Mouse (Mus musculus) liver, embryonic 14.5 days (tissue): Measurements from ENCODE around the gene Dph1.
A peak's percentile ranks its signal among the peaks of the same experiment; 100 is the strongest.

Source experiments
- CTCF ChIP-seq: IDR thresholded peaks from 2 replicates; pipeline ENCODE4 v1.5.1; 2016; ENCODE audit warnings: antibody characterized with exemption, low read depth, control low read depth
- EP300 ChIP-seq: IDR thresholded peaks from 2 replicates; pipeline ENCODE4 v1.6.1; 2016; ENCODE audit warnings: antibody characterized with exemption, low read depth

DNA sequence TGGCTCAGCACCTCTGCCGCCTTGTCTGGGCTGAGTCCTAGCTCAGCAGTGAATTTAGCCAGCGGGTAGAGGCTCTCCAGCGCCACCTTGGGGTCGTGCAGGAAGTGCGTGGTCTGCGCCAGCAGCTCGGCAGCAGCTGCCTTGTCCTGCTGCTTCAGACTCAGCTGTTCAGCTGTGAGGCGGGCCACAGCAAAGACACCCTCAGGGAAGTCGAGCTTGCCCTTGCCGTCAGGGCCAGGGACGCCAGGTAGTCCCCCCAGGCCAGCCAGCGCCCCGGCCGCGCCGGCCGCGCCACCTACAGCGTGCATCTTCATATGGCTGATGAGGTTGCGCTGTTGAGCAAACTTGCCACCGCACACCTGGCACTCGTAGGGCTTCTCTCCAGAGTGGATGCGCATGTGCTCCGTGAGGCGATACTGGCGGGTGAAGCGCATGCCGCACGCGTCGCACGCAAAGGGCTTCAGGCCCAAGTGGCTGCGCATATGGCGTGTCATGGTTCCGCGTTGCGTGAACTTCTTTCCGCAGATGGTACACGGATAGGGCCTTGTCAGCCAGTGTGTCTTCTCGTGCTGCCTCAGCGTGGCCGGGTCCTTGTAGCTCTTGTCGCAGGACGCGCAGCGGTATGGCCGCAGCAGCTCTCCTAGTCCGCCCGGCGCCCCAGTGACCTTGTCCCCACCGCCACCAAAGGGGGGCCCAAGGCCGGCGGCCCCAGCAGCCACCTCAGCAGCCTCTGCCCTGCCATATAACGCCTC, 25.4 kb downstream of the Dph1 start:
- TF ChIP-seq CTCF, result peak; percentile 94
- TF ChIP-seq EP300, result no peak
